Mouse (Mus musculus) kidney, adult 11 months (tissue): ENCODE measurements around the gene Fbxl12.
"Not testable (repeated sequence)": the region's sequence is repeated elsewhere in the genome, so short reads cannot be mapped to it uniquely, and the experiment has no call there.

ENCODE experiments used
- DNase-seq: peaks from one replicate; pipeline ENCODE4 v3.0.0; 2022

Fbxl12 gene

GRCm38 (mm10) chr9:20644360-20645081, at the start of gene Fbxl12:
Gene Fbxl12 (minus strand): TSS chr9:20644767.
- DNase-seq: peak; percentile 72

- DNase-seq: no peak
These were observed 48.3 kb upstream of the Fbxl12 start for GRCm38 (mm10) chr9:20692863-20693262.

GRCm38 (mm10) chr9:20690449-20690848, 45.9 kb upstream of the Fbxl12 start:
- DNase-seq: not testable (repeated sequence)

GRCm38 (mm10) chr9:20689913-20690312, 45.3 kb upstream of the Fbxl12 start:
- no peak for DNase-seq

GRCm38 (mm10) chr9:20689403-20689802, 44.8 kb upstream of the Fbxl12 start:
- DNase-seq: no peak

- DNase-seq: no peak
These were observed 40.7 kb upstream of the Fbxl12 start for GRCm38 (mm10) chr9:20685081-20685861.

GRCm38 (mm10) chr9:20682389-20682722, 37.8 kb upstream of the Fbxl12 start:
- no peak for DNase-seq

GRCm38 (mm10) chr9:20681546-20682388, 37.2 kb upstream of the Fbxl12 start:
- no peak for DNase-seq

- DNase-seq: no peak
These were observed 35.9 kb upstream of the Fbxl12 start for GRCm38 (mm10) chr9:20680378-20680958.

GRCm38 (mm10) chr9:20677892-20678291, 33.3 kb upstream of the Fbxl12 start:
- DNase-seq: no peak

GRCm38 (mm10) chr9:20672047-20672446, 27.5 kb upstream of the Fbxl12 start:
- no peak for DNase-seq

GRCm38 (mm10) chr9:20668065-20668464, 23.5 kb upstream of the Fbxl12 start:
- no peak for DNase-seq

- DNase-seq: no peak
These were observed 22.0 kb upstream of the Fbxl12 start for GRCm38 (mm10) chr9:20666510-20667034.

- no peak for DNase-seq
These were observed 21.4 kb upstream of the Fbxl12 start for GRCm38 (mm10) chr9:20665925-20666324.

GRCm38 (mm10) chr9:20664982-20665637, 20.5 kb upstream of the Fbxl12 start:
- no peak for DNase-seq

GRCm38 (mm10) chr9:20664366-20664765, 19.8 kb upstream of the Fbxl12 start:
- DNase-seq: no peak

- DNase-seq: no peak
These were observed 19.4 kb upstream of the Fbxl12 start for GRCm38 (mm10) chr9:20663956-20664355.

- no peak for DNase-seq
These were observed 18.3 kb upstream of the Fbxl12 start for GRCm38 (mm10) chr9:20662874-20663273.

GRCm38 (mm10) chr9:20662325-20662724, 17.8 kb upstream of the Fbxl12 start:
- DNase-seq: no peak

GRCm38 (mm10) chr9:20657546-20657945, 13.0 kb upstream of the Fbxl12 start:
- no peak for DNase-seq

GRCm38 (mm10) chr9:20653859-20654258, 9.3 kb upstream of the Fbxl12 start:
- no peak for DNase-seq

- no peak for DNase-seq
These were observed 7.7 kb upstream of the Fbxl12 start for GRCm38 (mm10) chr9:20652260-20652658.
